Mouse (Mus musculus) stomach, embryonic 14.5 days (tissue): ENCODE data around the gene D630045J12Rik. TPM values are rescaled to one million over a fixed set of nuclear protein-coding genes. Genes with fewer than 3 reads are reported as not detected.

Source experiments
- ATAC-seq: fragments of 200-750 bp; cut with Nextera tagmentation; 2 replicates; pipeline ENCODE4 v1.8.0; 2017; ENCODE audit warnings: low read depth, moderate TSS enrichment; ENCODE audit not compliant: insufficient number of reproducible peaks, insufficient read depth, low FRiP score
- H3K27ac ChIP-seq: fragments of 300-500 bp; sonication (generic); 2 replicates; pipeline ENCODE4 v1.5.1; 2014; ENCODE audit warnings: mild to moderate bottlenecking, low read length, moderate library complexity, mixed read lengths
- H3K27me3 ChIP-seq: fragments of 300-500 bp; sonication (generic); 2 replicates; pipeline ENCODE4 v1.6.1; 2014; ENCODE audit warnings: low read length, control low read depth, mixed read lengths; ENCODE audit not compliant: control insufficient read depth, insufficient read depth
- H3K36me3 ChIP-seq: fragments of 300-500 bp; sonication (generic); 2 replicates; pipeline ENCODE4 v1.6.1; 2014; ENCODE audit warnings: mild to moderate bottlenecking, control low read depth, low read length, moderate library complexity, mixed read lengths; ENCODE audit not compliant: control insufficient read depth, insufficient read depth
- H3K4me1 ChIP-seq: fragments of 300-500 bp; sonication (generic); 2 replicates; pipeline ENCODE4 v1.6.1; 2014; ENCODE audit warnings: low read length, control low read depth, mixed read lengths; ENCODE audit not compliant: control insufficient read depth, insufficient read depth
- H3K4me2 ChIP-seq: fragments of 300-500 bp; sonication (generic); replicated peaks from 2 replicates; pipeline ENCODE4 v1.6.1; 2014; ENCODE audit warnings: low read depth, low read length, control low read depth
- H3K4me3 ChIP-seq: fragments of 300-500 bp; sonication (generic); 2 replicates; pipeline ENCODE4 v1.5.1; 2014; ENCODE audit warnings: low read depth, low read length, control low read depth
- H3K9ac ChIP-seq: fragments of 300-500 bp; sonication (generic); replicated peaks from 2 replicates; pipeline ENCODE4 v1.6.1; 2014; ENCODE audit warnings: low read depth, mild to moderate bottlenecking, control low read depth, low read length, moderate library complexity, mixed read lengths
- H3K9me3 ChIP-seq: fragments of 300-500 bp; sonication (generic); 2 replicates; pipeline ENCODE4 v1.6.1; 2016; ENCODE audit warnings: low read depth, low read length, control low read depth; ENCODE audit not compliant: control insufficient read depth
- WGBS: fragments of 180-500 bp; shearing (Covaris S2); extraction: QIAGEN DNeasy Blood & Tissue Kit; methylation state at CpG from one replicate; pipeline ENCODE4 v1.1.7; 2014; 5-methylcytosine and 5-hydroxymethylcytosine counted together
- polyA plus RNA-seq: library from polyadenylated mRNA; unstranded; fragments of >200 nt; fragmentation: Nextera tagmentation; extraction: Ambion mirVana; gene quantifications from 2 replicates; pipeline ENCODE4 v1.2.1, GENCODE M21; 2014

D630045J12Rik gene
- polyA plus RNA-seq, 1 experiment from 2014 or later, result 8.1 TPM

- H3K36me3 ChIP-seq, result peaks cover 6% of the 10 kb centered on the region; the same call in 1 of the 2 replicates
- no peaks in the 10 kb centered on the region for H3K9me3 ChIP-seq
- no peaks in the 10 kb centered on the region for H3K27me3 ChIP-seq
- H3K9ac ChIP-seq, result no peak overlapping the region
- no peaks in the 10 kb centered on the region for H3K4me1 ChIP-seq
- WGBS, result 84% methylated on average over 6 of the region's 6 CpGs
- H3K27ac ChIP-seq, result no peak overlapping the region
- ATAC-seq, result no peak
- H3K4me3 ChIP-seq, result no peak overlapping the region
- no peak overlapping the region for H3K4me2 ChIP-seq
Measured at GRCm38 (mm10) chr6:38164705-38165104, 89.1 kb downstream of the D630045J12Rik start.

GRCm38 (mm10) chr6:38162825-38163504, 90.8 kb downstream of the D630045J12Rik start:
- no peak overlapping the region for H3K4me2 ChIP-seq
- no peak for ATAC-seq
- H3K4me1 ChIP-seq, result no peaks in the 10 kb centered on the region
- peaks cover 6% of the 10 kb centered on the region; the same call in 1 of the 2 replicates for H3K36me3 ChIP-seq
- no peak overlapping the region for H3K27ac ChIP-seq
- no peak overlapping the region for H3K4me3 ChIP-seq
- H3K9ac ChIP-seq, result no peak overlapping the region
- H3K27me3 ChIP-seq, result no peaks in the 10 kb centered on the region
- no peaks in the 10 kb centered on the region for H3K9me3 ChIP-seq
- 70% methylated on average over 14 of the region's 14 CpGs for WGBS

- no peak overlapping the region for H3K9ac ChIP-seq
- H3K4me2 ChIP-seq, result no peak overlapping the region
- no peak overlapping the region for H3K4me3 ChIP-seq
- 76% methylated on average over 2 of the region's 2 CpGs for WGBS
- H3K4me1 ChIP-seq, result no peaks in the 10 kb centered on the region
- peaks cover 6% of the 10 kb centered on the region; the same call in 1 of the 2 replicates for H3K36me3 ChIP-seq
- ATAC-seq, result no peak
- no peak overlapping the region for H3K27ac ChIP-seq
- no peaks in the 10 kb centered on the region for H3K9me3 ChIP-seq
- H3K27me3 ChIP-seq, result no peaks in the 10 kb centered on the region
Measured at GRCm38 (mm10) chr6:38160556-38160955, 93.3 kb downstream of the D630045J12Rik start.

GRCm38 (mm10) chr6:38160102-38160501, 93.7 kb downstream of the D630045J12Rik start:
- Histone ChIP-seq H3K9me3 (no peaks in the 10 kb centered on the region), H3K36me3 (peaks cover 6% of the 10 kb centered on the region; the same call in 1 of the 2 replicates), H3K27me3 (no peaks in the 10 kb centered on the region), H3K4me1 (no peaks in the 10 kb centered on the region), H3K9ac (no peak overlapping the region), H3K4me2 (no peak overlapping the region), H3K4me3 (no peak overlapping the region), H3K27ac (no peak overlapping the region)
- ATAC-seq, result peak; percentile 42; the same call in 1 of the 2 replicates
- WGBS, result 3% methylated on average over 3 of the region's 3 CpGs

- Histone ChIP-seq H3K9me3 (no peaks in the 10 kb centered on the region), H3K36me3 (peaks cover 1% of the 10 kb centered on the region; the same call in 1 of the 2 replicates), H3K9ac (no peak overlapping the region), H3K4me2 (no peak overlapping the region), H3K27me3 (no peaks in the 10 kb centered on the region), H3K27ac (no peak overlapping the region), H3K4me1 (no peaks in the 10 kb centered on the region), H3K4me3 (no peak overlapping the region)
- 91% methylated on average over 4 of the region's 4 CpGs for WGBS
- no peak for ATAC-seq
Measured at GRCm38 (mm10) chr6:38159576-38159975, 94.2 kb downstream of the D630045J12Rik start.

GRCm38 (mm10) chr6:38157925-38158324, 95.9 kb downstream of the D630045J12Rik start:
- whole genome bisulfite sequencing, result 89% methylated on average over 16 of the region's 16 CpGs
- no peak overlapping the region for H3K9ac ChIP-seq
- H3K4me2 ChIP-seq, result no peak overlapping the region
- no peak overlapping the region for H3K4me3 ChIP-seq
- H3K27ac ChIP-seq, result no peak overlapping the region
- H3K36me3 ChIP-seq, result no peaks in the 10 kb centered on the region
- no peaks in the 10 kb centered on the region for H3K9me3 ChIP-seq
- H3K4me1 ChIP-seq, result no peaks in the 10 kb centered on the region
- ATAC-seq, result no peak
- H3K27me3 ChIP-seq, result no peaks in the 10 kb centered on the region

GRCm38 (mm10) chr6:38156204-38156603, 97.6 kb downstream of the D630045J12Rik start:
- 91% methylated on average over 5 of the region's 5 CpGs for WGBS

GRCm38 (mm10) chr6:38152305-38152704, 101.5 kb downstream of the D630045J12Rik start:
- 69% methylated on average over 11 of the region's 11 CpGs for WGBS

More at GRCm38 (mm10) chr6:38156204-38156603, 97.6 kb downstream of the D630045J12Rik start:
- ATAC-seq, result no peak
- Histone ChIP-seq H3K9me3 (no peaks in the 10 kb centered on the region), H3K27ac (no peak overlapping the region), H3K4me1 (no peaks in the 10 kb centered on the region), H3K27me3 (no peaks in the 10 kb centered on the region), H3K9ac (no peak overlapping the region), H3K4me2 (no peak overlapping the region), H3K36me3 (no peaks in the 10 kb centered on the region), H3K4me3 (no peak overlapping the region)

More at GRCm38 (mm10) chr6:38152305-38152704, 101.5 kb downstream of the D630045J12Rik start:
- Histone ChIP-seq H3K4me1 (no peaks in the 10 kb centered on the region), H3K4me2 (no peak overlapping the region), H3K27me3 (no peaks in the 10 kb centered on the region), H3K9me3 (no peaks in the 10 kb centered on the region), H3K4me3 (no peak overlapping the region), H3K36me3 (peaks cover 13% of the 10 kb centered on the region), H3K27ac (no peak overlapping the region), H3K9ac (no peak overlapping the region)
- ATAC-seq, result no peak
